Mouse (Mus musculus) urinary bladder, adult 2 months (tissue): ENCODE data around the gene Rbks. TPM values are rescaled to one million over a fixed set of nuclear protein-coding genes. Genes with fewer than 3 reads are reported as not detected.
"Not testable (repeated sequence)": the region's sequence is repeated elsewhere in the genome, so short reads cannot be mapped to it uniquely, and the experiment has no call there.

Experiments used
- DNase-seq: peaks from one replicate; pipeline ENCODE4 v3.0.0; 2022; ENCODE audit warnings: low spot score
- polyA plus RNA-seq: library from polyadenylated mRNA; depleted of rRNA; stranded (reverse); fragments of >200 nt; gene quantifications from 2 replicates; pipeline ENCODE4 v1.2.3, GENCODE M21; 2012

Rbks gene
- polyA plus RNA-seq, 1 experiment = 3.9 TPM

GRCm38 (mm10) chr5:31627117-31627516 lies 70.3 kb downstream of the Rbks start:
- DNase-seq = no peak

GRCm38 (mm10) chr5:31620326-31620725 lies 77.1 kb downstream of the Rbks start:
- no peak for DNase-seq

- no peak for DNase-seq
These were observed 82.9 kb downstream of the Rbks start for GRCm38 (mm10) chr5:31614339-31615025.

GRCm38 (mm10) chr5:31613852-31614286 lies 83.6 kb downstream of the Rbks start:
- DNase-seq = peak; percentile 78

- no peak for DNase-seq
These were observed 86.2 kb downstream of the Rbks start for GRCm38 (mm10) chr5:31611186-31611585.

- DNase-seq = no peak
These were observed 86.9 kb downstream of the Rbks start for GRCm38 (mm10) chr5:31610376-31611086.

GRCm38 (mm10) chr5:31606151-31606550 lies 91.3 kb downstream of the Rbks start:
- DNase-seq = no peak

GRCm38 (mm10) chr5:31603766-31604165 lies 93.7 kb downstream of the Rbks start:
- DNase-seq = no peak

- peak; percentile 43 for DNase-seq
These were observed 95.0 kb downstream of the Rbks start for GRCm38 (mm10) chr5:31602377-31602776.

- DNase-seq = no peak
These were observed 96.2 kb downstream of the Rbks start for GRCm38 (mm10) chr5:31601162-31601722.

GRCm38 (mm10) chr5:31599161-31599560 lies 98.3 kb downstream of the Rbks start:
- no peak for DNase-seq

GRCm38 (mm10) chr5:31598579-31598978 lies 98.8 kb downstream of the Rbks start:
- DNase-seq = no peak

- no peak for DNase-seq
These were observed 99.3 kb downstream of the Rbks start for GRCm38 (mm10) chr5:31598121-31598520.

- DNase-seq = no peak
These were observed 99.9 kb downstream of the Rbks start for GRCm38 (mm10) chr5:31597430-31597944.

- peak; percentile 51 for DNase-seq
These were observed 100.7 kb downstream of the Rbks start, which contains the start of gene Mrpl33 for GRCm38 (mm10) chr5:31596481-31597429. Gene Mrpl33, plus strand, starts transcription at chr5:31596935.

- no peak for DNase-seq
These were observed 101.6 kb downstream of the Rbks start for GRCm38 (mm10) chr5:31595868-31596267.

- DNase-seq = no peak
These were observed 106.3 kb downstream of the Rbks start for GRCm38 (mm10) chr5:31591122-31591521.

GRCm38 (mm10) chr5:31589711-31590319 lies 107.6 kb downstream of the Rbks start:
- no peak for DNase-seq

- not testable (repeated sequence) for DNase-seq
These were observed 108.8 kb downstream of the Rbks start for GRCm38 (mm10) chr5:31588672-31589071.

- no peak for DNase-seq
These were observed 109.4 kb downstream of the Rbks start for GRCm38 (mm10) chr5:31588016-31588415.

- DNase-seq = no peak
These were observed 111.9 kb downstream of the Rbks start for GRCm38 (mm10) chr5:31585526-31585925.
